Mouse (Mus musculus): ENCODE results near the gene Iars2. TPM values are rescaled to one million over a fixed set of nuclear protein-coding genes. Genes with fewer than 3 reads are reported as not detected.

The Iars2 gene
- polyA plus RNA-seq, 2 experiments = 26.7 to 29.0 TPM

DNA sequence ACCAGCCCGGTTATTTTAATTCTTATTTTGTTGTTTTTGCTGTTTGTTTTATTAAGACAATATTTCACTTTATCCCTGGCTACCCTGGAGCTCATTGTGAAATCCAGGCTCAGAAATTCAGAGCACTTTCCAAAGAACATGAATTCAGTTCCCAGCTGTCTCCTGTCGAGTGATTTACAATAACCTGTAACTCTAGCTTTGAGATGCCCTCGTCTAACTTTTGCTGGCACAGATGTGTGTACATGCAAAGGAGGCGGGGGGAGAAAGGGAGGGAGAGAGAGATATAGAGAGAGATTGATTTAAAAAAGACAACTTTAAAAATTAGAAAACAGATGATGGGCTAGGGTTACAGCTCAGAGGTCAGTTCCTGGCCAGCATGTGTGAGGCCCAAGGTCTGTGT lies 25.5 kb upstream of the Iars2 start:
- H3K27ac ChIP-seq (replicated peaks; ENCODE audit: low read depth, low read length) = no peak overlapping the region
- no peak overlapping the region for H3K4me3 ChIP-seq (replicated peaks; ENCODE audit: low read length)
- no peaks in the 10 kb centered on the region for H3K27me3 ChIP-seq (ENCODE audit: control insufficient read depth, insufficient read depth, low read length)
- H3K4me2 ChIP-seq (replicated peaks; ENCODE audit: low read depth, low read length, severe bottlenecking) = no peak overlapping the region
- peaks cover 76% of the 10 kb centered on the region for H3K36me3 ChIP-seq (ENCODE audit: control insufficient read depth, insufficient read depth, low read length)
- WGBS = 79% methylated on average over 4 of the region's 4 CpGs
- H3K9me3 ChIP-seq (ENCODE audit: control insufficient read depth, low read length) = no peaks in the 10 kb centered on the region
- ATAC-seq (ENCODE audit: low FRiP score, low read depth) (no peak), DNase-seq (ENCODE audit: low spot score) (no peak)
- H3K9ac ChIP-seq (ENCODE audit: low read depth, low read length, severe bottlenecking) = no peak overlapping the region
- no peak for TF ChIP-seq POLR2A (IDR thresholded peaks at IDR 0.05; ENCODE audit: borderline replicate concordance, extremely low read depth, insufficient read depth, insufficient read length)
- H3K4me1 ChIP-seq (ENCODE audit: control insufficient read depth, insufficient read depth, low read length) = no peaks in the 10 kb centered on the region

DNA sequence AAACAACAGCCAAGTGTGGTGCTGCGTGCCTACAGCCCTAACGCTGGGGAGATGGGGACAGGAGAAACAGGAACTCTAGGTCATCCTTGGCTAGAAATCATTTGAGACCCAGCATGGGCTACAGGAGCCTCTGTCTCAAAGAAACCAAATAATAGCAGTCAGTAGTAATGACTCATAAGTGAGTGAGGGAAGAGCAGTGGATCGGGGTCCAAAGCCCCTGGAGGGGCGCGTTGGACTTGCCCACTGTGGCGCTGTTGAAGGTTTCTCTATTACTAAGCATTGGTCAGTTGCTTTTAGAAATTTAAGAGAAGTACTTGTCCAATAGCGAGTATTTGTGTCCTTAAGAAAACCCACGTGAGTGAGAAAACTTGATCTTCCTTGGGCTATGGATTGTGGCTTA lies 24.2 kb upstream of the Iars2 start:
- ATAC-seq (ENCODE audit: low FRiP score, low read depth) (no peak), DNase-seq (ENCODE audit: low spot score) (no peak)
- TF ChIP-seq POLR2A (IDR thresholded peaks at IDR 0.05; ENCODE audit: borderline replicate concordance, extremely low read depth, insufficient read depth, insufficient read length) = no peak
- no peak overlapping the region for H3K4me2 ChIP-seq (replicated peaks; ENCODE audit: low read depth, low read length, severe bottlenecking)
- no peak overlapping the region for H3K9ac ChIP-seq (ENCODE audit: low read depth, low read length, severe bottlenecking)
- peaks cover 86% of the 10 kb centered on the region for H3K36me3 ChIP-seq (ENCODE audit: control insufficient read depth, insufficient read depth, low read length)
- no peaks in the 10 kb centered on the region for H3K9me3 ChIP-seq (ENCODE audit: control insufficient read depth, low read length)
- H3K4me3 ChIP-seq (replicated peaks; ENCODE audit: low read length) = no peak overlapping the region
- H3K27me3 ChIP-seq (ENCODE audit: control insufficient read depth, insufficient read depth, low read length) = no peaks in the 10 kb centered on the region
- no peak overlapping the region for H3K27ac ChIP-seq (replicated peaks; ENCODE audit: low read depth, low read length)
- no peaks in the 10 kb centered on the region for H3K4me1 ChIP-seq (ENCODE audit: control insufficient read depth, insufficient read depth, low read length)
- WGBS = 96% methylated on average over 8 of the region's 8 CpGs

DNA sequence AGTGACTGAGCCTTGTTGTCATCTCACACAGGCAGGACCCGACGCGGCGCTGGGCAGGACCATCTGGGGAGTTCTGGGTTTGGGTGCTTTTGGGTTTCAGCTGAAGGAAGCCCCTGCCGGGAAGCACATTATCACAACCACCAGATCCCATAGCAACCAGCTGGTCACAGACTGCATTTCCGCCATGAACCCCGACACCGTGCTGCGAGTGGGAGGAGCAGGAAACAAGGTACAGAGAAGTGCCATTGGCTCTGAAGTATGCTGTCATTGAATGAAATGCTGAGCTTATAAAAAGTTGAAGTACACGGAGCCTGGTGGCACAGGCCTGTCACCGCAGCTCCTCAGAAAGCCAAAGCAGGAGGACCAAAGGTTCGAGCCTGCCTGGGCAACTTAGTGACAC lies 23.0 kb upstream of the Iars2 start:
- TF ChIP-seq POLR2A (IDR thresholded peaks at IDR 0.05; ENCODE audit: borderline replicate concordance, extremely low read depth, insufficient read depth, insufficient read length) = no peak
- no peak for DNase-seq (ENCODE audit: low spot score)
- Histone ChIP-seq H3K9ac (ENCODE audit: low read depth, low read length, severe bottlenecking) (no peak overlapping the region), H3K4me3 (replicated peaks; ENCODE audit: low read length) (no peak overlapping the region), H3K27ac (replicated peaks; ENCODE audit: low read depth, low read length) (no peak overlapping the region), H3K4me2 (replicated peaks; ENCODE audit: low read depth, low read length, severe bottlenecking) (no peak overlapping the region), H3K36me3 (ENCODE audit: control insufficient read depth, insufficient read depth, low read length) (peaks cover 88% of the 10 kb centered on the region), H3K27me3 (ENCODE audit: control insufficient read depth, insufficient read depth, low read length) (no peaks in the 10 kb centered on the region), H3K4me1 (ENCODE audit: control insufficient read depth, insufficient read depth, low read length) (no peaks in the 10 kb centered on the region), H3K9me3 (ENCODE audit: control insufficient read depth, low read length) (no peaks in the 10 kb centered on the region)
- no peak for ATAC-seq (ENCODE audit: low FRiP score, low read depth)
- WGBS = 87% methylated on average over 12 of the region's 12 CpGs

DNA sequence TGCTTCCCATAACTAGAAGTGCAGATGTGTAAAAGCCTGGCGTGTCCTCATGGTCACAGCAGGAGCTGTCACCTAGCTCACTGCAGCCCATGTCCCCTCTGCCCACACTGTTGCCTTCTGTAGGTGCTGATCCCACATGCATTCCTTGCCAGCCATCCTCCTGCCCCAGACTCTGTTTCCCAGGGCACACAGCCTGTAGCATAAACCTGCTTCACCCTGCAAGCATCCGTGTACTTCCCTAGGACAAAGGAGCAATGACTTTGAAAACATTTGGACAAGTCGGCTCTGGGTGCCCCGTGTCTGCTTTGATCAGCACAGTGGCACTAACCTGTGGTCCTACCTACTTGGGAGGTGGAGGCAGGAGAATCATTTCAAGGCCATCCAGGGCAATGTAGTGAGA lies 21.4 kb upstream of the Iars2 start:
- H3K9ac ChIP-seq (ENCODE audit: low read depth, low read length, severe bottlenecking) = no peak overlapping the region
- no peak for ATAC-seq (ENCODE audit: low FRiP score, low read depth)
- H3K9me3 ChIP-seq (ENCODE audit: control insufficient read depth, low read length) = no peaks in the 10 kb centered on the region
- DNase-seq (ENCODE audit: low spot score) = no peak
- no peak overlapping the region for H3K27ac ChIP-seq (replicated peaks; ENCODE audit: low read depth, low read length)
- no peaks in the 10 kb centered on the region for H3K4me1 ChIP-seq (ENCODE audit: control insufficient read depth, insufficient read depth, low read length)
- no peak overlapping the region for H3K4me2 ChIP-seq (replicated peaks; ENCODE audit: low read depth, low read length, severe bottlenecking)
- 85% methylated on average over 4 of the region's 4 CpGs for WGBS
- H3K36me3 ChIP-seq (ENCODE audit: control insufficient read depth, insufficient read depth, low read length) = peaks cover 90% of the 10 kb centered on the region
- no peak for TF ChIP-seq POLR2A (IDR thresholded peaks at IDR 0.05; ENCODE audit: borderline replicate concordance, extremely low read depth, insufficient read depth, insufficient read length)
- H3K27me3 ChIP-seq (ENCODE audit: control insufficient read depth, insufficient read depth, low read length) = no peaks in the 10 kb centered on the region
- H3K4me3 ChIP-seq (replicated peaks; ENCODE audit: low read length) = no peak overlapping the region

DNA sequence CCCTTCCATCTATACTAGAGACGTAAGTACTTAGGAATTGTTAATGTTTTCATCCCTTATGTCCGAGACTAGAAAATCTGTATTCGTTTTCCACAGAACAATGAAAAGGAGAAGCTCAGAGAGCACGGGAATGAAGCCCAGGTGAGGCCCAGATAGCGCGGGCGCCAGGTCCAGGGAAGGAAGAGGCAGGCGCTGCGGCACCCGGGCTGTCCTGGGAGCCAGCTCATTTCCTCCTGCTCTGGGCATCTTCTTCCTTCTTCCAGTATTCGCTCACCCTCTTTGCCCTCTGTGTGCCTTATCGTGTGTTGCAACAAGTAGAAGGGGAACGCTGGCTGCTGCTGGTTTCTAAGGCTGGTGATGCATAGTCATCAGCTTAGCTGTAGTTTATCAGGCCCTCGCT lies 20.5 kb upstream of the Iars2 start:
- Histone ChIP-seq H3K4me2 (replicated peaks; ENCODE audit: low read depth, low read length, severe bottlenecking) (no peak overlapping the region), H3K27me3 (ENCODE audit: control insufficient read depth, insufficient read depth, low read length) (no peaks in the 10 kb centered on the region), H3K27ac (replicated peaks; ENCODE audit: low read depth, low read length) (no peak overlapping the region), H3K4me3 (replicated peaks; ENCODE audit: low read length) (no peak overlapping the region), H3K9me3 (ENCODE audit: control insufficient read depth, low read length) (no peaks in the 10 kb centered on the region), H3K4me1 (ENCODE audit: control insufficient read depth, insufficient read depth, low read length) (no peaks in the 10 kb centered on the region), H3K36me3 (ENCODE audit: control insufficient read depth, insufficient read depth, low read length) (peaks cover 89% of the 10 kb centered on the region), H3K9ac (ENCODE audit: low read depth, low read length, severe bottlenecking) (no peak overlapping the region)
- no peak for TF ChIP-seq POLR2A (IDR thresholded peaks at IDR 0.05; ENCODE audit: borderline replicate concordance, extremely low read depth, insufficient read depth, insufficient read length)
- DNase-seq (ENCODE audit: low spot score) (no peak), ATAC-seq (ENCODE audit: low FRiP score, low read depth) (no peak)
- WGBS = 95% methylated on average over 14 of the region's 14 CpGs

DNA sequence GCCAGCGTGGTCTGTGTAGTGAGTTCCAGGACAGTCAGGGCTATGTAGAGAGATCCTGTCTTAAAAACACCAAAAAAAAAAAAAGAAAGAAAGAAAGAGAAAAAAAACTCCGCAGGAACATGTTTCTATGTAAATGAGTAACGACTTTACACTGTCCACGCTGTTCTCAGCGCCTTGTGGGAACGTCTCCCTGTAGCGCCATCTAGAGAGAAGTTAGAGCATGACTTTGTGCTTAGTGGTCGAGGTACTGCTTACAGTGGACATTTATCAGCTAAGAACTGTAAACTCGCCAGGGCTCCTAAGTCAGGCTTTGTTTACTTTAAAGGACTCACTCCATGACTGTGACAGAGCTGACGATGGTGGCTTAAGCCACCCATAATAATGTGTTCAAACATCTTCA lies 17.0 kb upstream of the Iars2 start:
- no peak overlapping the region for H3K4me3 ChIP-seq (replicated peaks; ENCODE audit: low read length)
- ATAC-seq (ENCODE audit: low FRiP score, low read depth) (no peak), DNase-seq (ENCODE audit: low spot score) (no peak)
- no peaks in the 10 kb centered on the region for H3K9me3 ChIP-seq (ENCODE audit: control insufficient read depth, low read length)
- no peak overlapping the region for H3K4me2 ChIP-seq (replicated peaks; ENCODE audit: low read depth, low read length, severe bottlenecking)
- H3K27ac ChIP-seq (replicated peaks; ENCODE audit: low read depth, low read length) = no peak overlapping the region
- no peaks in the 10 kb centered on the region for H3K27me3 ChIP-seq (ENCODE audit: control insufficient read depth, insufficient read depth, low read length)
- no peak for TF ChIP-seq POLR2A (IDR thresholded peaks at IDR 0.05; ENCODE audit: borderline replicate concordance, extremely low read depth, insufficient read depth, insufficient read length)
- peaks cover 87% of the 10 kb centered on the region for H3K36me3 ChIP-seq (ENCODE audit: control insufficient read depth, insufficient read depth, low read length)
- H3K4me1 ChIP-seq (ENCODE audit: control insufficient read depth, insufficient read depth, low read length) = no peaks in the 10 kb centered on the region
- H3K9ac ChIP-seq (ENCODE audit: low read depth, low read length, severe bottlenecking) = no peak overlapping the region
- WGBS = 78% methylated on average over 10 of the region's 10 CpGs

All from limb, embryonic 14.5 days (tissue).